Comparison of ENCODE assay signal across 24 mouse cellular contexts in the genomic region with DNA sequence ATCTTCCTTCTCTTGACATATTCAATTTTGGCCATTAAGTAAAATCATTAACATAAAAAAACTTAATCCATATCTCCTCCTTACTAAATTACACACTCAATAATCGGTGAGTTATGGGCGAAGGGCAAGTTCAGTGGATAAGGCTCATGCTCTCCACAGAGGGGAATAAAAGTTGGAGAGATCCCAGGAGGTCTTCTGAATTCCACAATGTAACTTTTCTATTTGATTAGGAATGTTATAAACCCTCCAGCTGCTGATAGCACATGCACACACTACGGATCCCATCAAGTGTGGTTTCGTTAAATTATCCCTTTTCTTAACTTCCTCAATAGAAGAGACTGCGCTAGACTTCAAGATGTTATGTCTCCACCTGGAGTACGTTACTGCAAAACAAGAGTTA.
"Had no signal": no experiment of that assay in that cellular context is flagged by ENCODE, and none has a peak within 500 bp of the region (broad histone marks: within the 10 kb centered on the region; RNA-seq: fewer than 3 reads in every experiment).

No protein-coding gene starts in this region.

- H3K4me2 ChIP-seq: heart, embryonic 12.5 days; hindbrain, embryonic 12.5 days; hindbrain, embryonic 15.5 days; intestine, embryonic 15.5 days; limb, embryonic 12.5 days; liver, embryonic 11.5 days had no signal

- H3K27me3 ChIP-seq: heart, embryonic 12.5 days; hindbrain, embryonic 12.5 days; hindbrain, embryonic 15.5 days; intestine, embryonic 15.5 days; limb, embryonic 12.5 days had no signal

- H3K9me3 ChIP-seq: heart, embryonic 10.5 days; heart, embryonic 12.5 days; hindbrain, embryonic 10.5 days; hindbrain, embryonic 12.5 days; hindbrain, embryonic 15.5 days; intestine, embryonic 15.5 days; limb, embryonic 10.5 days; limb, embryonic 12.5 days had no signal

- H3K4me3 ChIP-seq: gastrocnemius, adult 2 months; heart, embryonic 10.5 days; heart, embryonic 12.5 days; hindbrain, embryonic 10.5 days; hindbrain, embryonic 12.5 days; hindbrain, embryonic 15.5 days; intestine, embryonic 15.5 days; layer of hippocampus, adult 2 months; left cerebral cortex, adult 2 months; limb, embryonic 10.5 days; limb, embryonic 12.5 days had no signal

- H3K36me3 ChIP-seq: heart, embryonic 10.5 days; heart, embryonic 12.5 days; hindbrain, embryonic 10.5 days; hindbrain, embryonic 12.5 days; hindbrain, embryonic 15.5 days; intestine, embryonic 15.5 days; limb, embryonic 10.5 days; limb, embryonic 12.5 days had no signal

- H3K27ac ChIP-seq: gastrocnemius, adult 2 months; heart, embryonic 10.5 days; hindbrain, embryonic 10.5 days; hindbrain, embryonic 12.5 days; hindbrain, embryonic 15.5 days; intestine, embryonic 15.5 days; layer of hippocampus, adult 2 months; left cerebral cortex, adult 2 months; limb, embryonic 10.5 days; limb, embryonic 12.5 days had no signal

- DNase-seq: gastrocnemius, adult 2 months; gastrocnemius, postnatal 10 days; gastrocnemius, postnatal 25 days; heart, adult 18-20 months; heart, postnatal 10 days; heart, postnatal 4 days; kidney, adult 18-20 months; kidney, adult 8-10 months; kidney, postnatal 14 days; kidney, postnatal 4 days; liver had no signal

- H3K9ac ChIP-seq: heart, embryonic 12.5 days; hindbrain, embryonic 12.5 days; hindbrain, embryonic 15.5 days; intestine, embryonic 15.5 days; limb, embryonic 12.5 days had no signal

- ATAC-seq: inflammation-experienced regulatory T-cells, adult 6 months; intestine, embryonic 15.5 days; intestine, postnatal 0 days had no signal

- H3K4me1 ChIP-seq: heart, embryonic 10.5 days; heart, embryonic 12.5 days; hindbrain, embryonic 10.5 days; hindbrain, embryonic 12.5 days; hindbrain, embryonic 15.5 days; intestine, embryonic 15.5 days; limb, embryonic 10.5 days; limb, embryonic 12.5 days had no signal
